Comparison of ENCODE assay signal across 8 mouse cellular contexts in the genomic region with DNA sequence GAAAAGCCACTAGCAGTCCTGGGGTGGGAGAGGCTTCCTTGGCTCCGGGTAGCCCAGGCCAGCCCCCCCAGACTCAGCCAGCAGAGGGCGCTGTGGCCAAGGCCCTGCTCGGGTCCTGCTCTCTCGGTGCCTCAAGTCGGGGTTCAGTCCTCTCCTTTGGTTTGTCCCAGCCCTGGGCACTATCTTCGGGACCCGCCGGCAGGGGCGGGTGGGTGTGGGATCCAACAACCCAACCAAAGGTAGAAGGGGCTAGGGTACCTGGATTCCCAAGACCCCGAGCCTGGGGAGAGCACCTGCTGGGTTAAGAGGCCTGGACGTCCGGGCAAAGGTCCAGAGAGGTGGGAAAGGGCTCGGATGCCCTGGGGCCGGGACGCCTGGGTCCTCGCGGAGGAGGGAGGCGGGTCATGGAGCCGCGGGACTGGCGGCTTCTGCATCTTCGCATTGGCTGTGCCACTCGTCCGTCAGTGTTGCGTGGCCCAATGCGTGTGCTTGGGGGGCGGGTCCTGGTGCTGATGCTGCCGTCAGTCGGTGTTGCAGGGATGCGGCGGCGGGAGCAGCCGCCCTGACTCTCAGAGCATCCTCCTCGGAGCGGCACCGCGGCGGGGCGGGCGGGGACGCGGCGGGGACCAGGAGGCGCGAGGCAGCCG. TPM values are rescaled to one million over a fixed set of nuclear protein-coding genes. Genes with fewer than 3 reads are reported as not detected.
DNase-seq lines count a peak whose midpoint lies in the region; ATAC-seq and TF ChIP-seq lines count a peak whose summit lies in the region.

Nrxn2 (plus strand) TSS at position 499 of the 647 bp plus-strand sequence.

- under 1% methylated on average over 46 of the region's 46 CpGs for WGBS in heart, embryonic 12.5 days
- under 1% methylated on average over 38 of the region's 46 CpGs for WGBS in kidney, postnatal 0 days
- 1% methylated on average over 42 of the region's 46 CpGs for WGBS in liver, adult 2 months

- peak; percentile 95 for TF ChIP-seq POLR2A in brain, embryonic 14.5 days (IDR thresholded peaks at IDR 0.05; ENCODE audit: borderline replicate concordance, extremely low read depth, insufficient read depth, insufficient read length, poor library complexity, severe bottlenecking)
- TF ChIP-seq POLR2A in liver, adult 2 months (IDR thresholded peaks at IDR 0.05; ENCODE audit: extremely low read depth, insufficient read depth, low read length): no peak
- TF ChIP-seq POLR2A in myocyte (IDR thresholded peaks at IDR 0.05; ENCODE audit: insufficient read length, low read depth): no peak

- peak; percentile 97 for DNase-seq in CD4-positive, CD25-positive, alpha-beta regulatory T cell, adult 2 months (ENCODE audit: low read depth, low spot score)
- peak; percentile 99 for DNase-seq in brain, embryonic 14.5 days (ENCODE audit: low read depth)
- DNase-seq in kidney, postnatal 0 days (ENCODE audit: low spot score): peak; percentile 88
- peak; percentile 40 for DNase-seq in liver, adult 2 months (ENCODE audit: extremely low read depth, low read depth, low spot score)
- peak; percentile 76 to 94 for DNase-seq in spleen, postnatal 4 days (ENCODE audit: low spot score in 2 of 2)

- H3K27ac ChIP-seq in heart, embryonic 12.5 days (ENCODE audit: poor library complexity, severe bottlenecking): no peak within 1 kb of the TSS
- H3K27ac ChIP-seq in kidney, postnatal 0 days: no peak within 1 kb of the TSS
- H3K27ac ChIP-seq in liver, adult 2 months (replicated peaks; ENCODE audit: insufficient read depth, low read depth, low read length): no peak within 1 kb of the TSS

- no peak within 1 kb of the TSS for H3ac ChIP-seq in myocyte (ENCODE audit: control insufficient read depth, insufficient read length)

- ATAC-seq in heart, embryonic 12.5 days (ENCODE audit: insufficient number of reproducible peaks, low FRiP score): peak; percentile 61
- ATAC-seq in kidney, postnatal 0 days (replicated peaks; ENCODE audit: low FRiP score, low read depth): peak; percentile 83

- peak within 1 kb of the TSS; percentile 55; the same call in 1 of the 2 replicates for H3K9ac ChIP-seq in heart, embryonic 12.5 days
- no peak within 1 kb of the TSS for H3K9ac ChIP-seq in kidney, postnatal 0 days (ENCODE audit: low read depth, low read length)
- H3K9ac ChIP-seq in liver, adult 2 months (ENCODE audit: low read depth, low read length): 0 out of 2 replicates have a peak within 1 kb of the TSS, but pooled peaks have one; percentile 28

- H3K4me2 ChIP-seq in heart, embryonic 12.5 days: peak within 1 kb of the TSS; percentile 83
- H3K4me2 ChIP-seq in kidney, postnatal 0 days (ENCODE audit: low read length): peak within 1 kb of the TSS; percentile 82
- H3K4me2 ChIP-seq in myocyte (ENCODE audit: low read depth): peak within 1 kb of the TSS; percentile 62

- H3K9me3 ChIP-seq in erythroblast, embryonic 14.5 days (ENCODE audit: control insufficient read depth, low read length): no peaks in the 10 kb centered on the region
- no peaks in the 10 kb centered on the region for H3K9me3 ChIP-seq in heart, embryonic 12.5 days (replicated peaks)
- H3K9me3 ChIP-seq in kidney, postnatal 0 days (replicated peaks; ENCODE audit: low read length): no peaks in the 10 kb centered on the region

- no peaks in the 10 kb centered on the region for H3K36me3 ChIP-seq in erythroblast, embryonic 14.5 days (ENCODE audit: control insufficient read depth)
- no peaks in the 10 kb centered on the region for H3K36me3 ChIP-seq in heart, embryonic 12.5 days
- H3K36me3 ChIP-seq in kidney, postnatal 0 days (ENCODE audit: insufficient read depth, low read length): no peaks in the 10 kb centered on the region
- no peaks in the 10 kb centered on the region for H3K36me3 ChIP-seq in liver, adult 2 months (ENCODE audit: control insufficient read depth, insufficient read depth, low read length)
- no peaks in the 10 kb centered on the region for H3K36me3 ChIP-seq in myocyte (ENCODE audit: control insufficient read depth, insufficient read depth)

- H3K79me2 ChIP-seq in liver, adult 2 months (ENCODE audit: control insufficient read depth, insufficient read depth, low read length): no peaks in the 10 kb centered on the region
- H3K79me2 ChIP-seq in myocyte (ENCODE audit: control insufficient read depth, insufficient read depth): no peaks in the 10 kb centered on the region

- H3K27me3 ChIP-seq in erythroblast, embryonic 14.5 days (ENCODE audit: control insufficient read depth): peaks cover 56% of the 10 kb centered on the region
- peaks cover 77% of the 10 kb centered on the region for H3K27me3 ChIP-seq in heart, embryonic 12.5 days (replicated peaks)
- H3K27me3 ChIP-seq in kidney, postnatal 0 days (ENCODE audit: insufficient read depth, low read length): peaks cover 25% of the 10 kb centered on the region
- peaks cover 6% of the 10 kb centered on the region for H3K27me3 ChIP-seq in liver, adult 2 months (ENCODE audit: control insufficient read depth, insufficient read depth, low read length)
- H3K27me3 ChIP-seq in myocyte (ENCODE audit: control insufficient read depth, insufficient read depth, insufficient read length): peaks cover 81% of the 10 kb centered on the region

- peak within 1 kb of the TSS; percentile 48 for H3K4me3 ChIP-seq in erythroblast, embryonic 14.5 days (replicated peaks)
- H3K4me3 ChIP-seq in heart, embryonic 12.5 days: peak within 1 kb of the TSS; percentile 49
- peak within 1 kb of the TSS; percentile 41 for H3K4me3 ChIP-seq in kidney, postnatal 0 days (replicated peaks; ENCODE audit: low read depth, low read length)
- H3K4me3 ChIP-seq in liver, adult 2 months (ENCODE audit: insufficient read depth, low read depth, low read length): peak within 1 kb of the TSS; percentile 45
- no peak within 1 kb of the TSS for H3K4me3 ChIP-seq in myocyte

- peak; percentile 94 for TF ChIP-seq CTCF in brain, embryonic 14.5 days (IDR thresholded peaks at IDR 0.05; ENCODE audit: borderline replicate concordance, extremely low read depth, insufficient read depth, insufficient read length)
- TF ChIP-seq CTCF in kidney, postnatal 0 days (IDR thresholded peaks at IDR 0.05; ENCODE audit: low read depth): peak; percentile 89
- TF ChIP-seq CTCF in liver, adult 2 months (IDR thresholded peaks at IDR 0.05; ENCODE audit: low read depth, low read length): peak; percentile 85

- peaks cover 6% of the 10 kb centered on the region for H3K4me1 ChIP-seq in erythroblast, embryonic 14.5 days (ENCODE audit: control insufficient read depth)
- H3K4me1 ChIP-seq in heart, embryonic 12.5 days (replicated peaks): peaks cover 36% of the 10 kb centered on the region
- H3K4me1 ChIP-seq in kidney, postnatal 0 days (replicated peaks; ENCODE audit: insufficient read depth, low read length): peaks cover 3% of the 10 kb centered on the region; the same call in 1 of the 2 replicates
- peaks cover 3% of the 10 kb centered on the region; the same call in 1 of the 2 replicates for H3K4me1 ChIP-seq in liver, adult 2 months (ENCODE audit: control insufficient read depth, insufficient read depth, low read length)

TF ChIP-seq in myocyte, 11 proteins besides CTCF, POLR2A, EP300 and RAD21:
- TF ChIP-seq CEBPB (IDR thresholded peaks at IDR 0.05; ENCODE audit: insufficient read depth, poor library complexity, severe bottlenecking) (no peak), E2F4 (IDR thresholded peaks at IDR 0.05; ENCODE audit: insufficient read depth) (no peak), USF1 (IDR thresholded peaks at IDR 0.05; ENCODE audit: low read depth) (no peak), POLR2AphosphoS2 (IDR thresholded peaks at IDR 0.05; ENCODE audit: insufficient read length, low read depth) (no peak), REST (IDR thresholded peaks at IDR 0.05; ENCODE audit: insufficient read depth, insufficient read length) (no peak), MYOD1 (IDR thresholded peaks at IDR 0.05; ENCODE audit: control insufficient read depth in 1 of 3, insufficient read length in 2 of 3, low read depth in 2 of 3) (no peak)

RNA-seq across cellular contexts. Expression of gene Nrxn2, which starts in this region (rescaled TPM):
- 159 and 311 TPM in 2 replicates for polyA plus RNA-seq in brain, embryonic 14.5 days (2012; rRNA removed)
- 0.03 TPM in 1 of 2 replicates, not detected in the other for polyA plus RNA-seq in erythroblast, embryonic 14.5 days (2012)
- polyA plus RNA-seq in heart, embryonic 12.5 days (2016; fragmentation: Nextera tagmentation; extraction: Ambion mirVana): 0.26 and 0.52 TPM in 2 replicates
- 5.9 and 6.7 TPM in 2 replicates for polyA plus RNA-seq in kidney, postnatal 0 days (2015; fragmentation: Nextera tagmentation; extraction: Ambion mirVana)
- 0.28 and 1.1 TPM in 2 replicates for total RNA-seq in liver, adult 2 months (2014; rRNA removed)
- polyA plus RNA-seq in liver, adult 2 months (2012; rRNA removed): 1.2 and 2.4 TPM in 2 replicates
- polyA plus RNA-seq in myocyte (2012; fragmentation: generic; extraction: Trizol): 0.01 TPM

Comparison
In these comparisons a context has a peak if more than half of its experiments do, and no peak if none do; other contexts are left out.
1. RNA of gene Nrxn2 (polyA plus RNA-seq): 159 to 311 TPM in brain, embryonic 14.5 days; 5.9 to 6.7 TPM in kidney, postnatal 0 days, 1.2 to 2.4 TPM in liver, adult 2 months, 0.26 to 0.52 TPM in heart, embryonic 12.5 days, 0.03 TPM in erythroblast, embryonic 14.5 days and 0.01 TPM in myocyte (single experiment); every median in the first group is over 10 times any median in the second.
2. Peak in ATAC-seq, H3K4me3 ChIP-seq, H3K9ac ChIP-seq and H3K4me2 ChIP-seq in heart, embryonic 12.5 days; RNA of the gene not detected or under 1 TPM.
3. DNase-seq: peak in every context shown above with its lines; median percentile 99 in brain, embryonic 14.5 days; 97 in CD4-positive, CD25-positive, alpha-beta regulatory T cell, adult 2 months; 88 in kidney, postnatal 0 days; 85 in spleen, postnatal 4 days; 40 in liver, adult 2 months.
4. Peak in every context shown above with its lines, with median percentiles within 50 percentile points of each other: CTCF ChIP-seq and H3K4me2 ChIP-seq.